ENCODE assay signal across 7 mouse cellular contexts in the genomic region with DNA sequence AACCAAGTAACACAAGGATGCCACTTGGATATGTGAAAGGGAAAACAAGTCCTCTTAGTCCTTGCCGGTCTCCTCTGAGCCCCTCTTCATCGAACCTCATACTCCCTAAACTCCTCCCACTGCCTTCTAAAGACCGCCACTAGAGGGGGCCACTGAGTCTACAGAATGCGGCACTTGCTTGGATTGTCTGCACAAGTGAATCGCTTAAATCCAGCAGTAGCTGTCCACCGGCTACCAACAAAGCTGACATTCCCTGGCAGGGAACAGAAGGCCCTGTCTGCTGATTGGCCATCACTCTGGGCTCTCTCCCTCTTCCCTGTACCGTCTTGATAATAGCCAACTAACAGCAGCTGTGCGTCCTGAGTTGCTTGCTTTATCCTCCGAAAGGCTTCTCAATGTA. TPM values are rescaled to one million over a fixed set of nuclear protein-coding genes. Genes with fewer than 3 reads are reported as not detected.
A peak's percentile ranks its signal among the peaks of the same experiment; 100 is the strongest.
DNase-seq lines count a peak whose midpoint lies in the region; ATAC-seq lines count a peak whose summit lies in the region.

No protein-coding gene starts in this region.

- no peaks in the 10 kb centered on the region for H3K9me3 ChIP-seq in embryonic facial prominence, embryonic 13.5 days
- no peaks in the 10 kb centered on the region for H3K9me3 ChIP-seq in limb, embryonic 12.5 days
- no peaks in the 10 kb centered on the region for H3K9me3 ChIP-seq in midbrain, embryonic 16.5 days (replicated peaks; ENCODE audit: control insufficient read depth, low read length, poor library complexity, severe bottlenecking)

- H3K4me3 ChIP-seq in embryonic facial prominence, embryonic 13.5 days, result no peak overlapping the region; the same call in 1 of the 2 replicates
- no peak overlapping the region for H3K4me3 ChIP-seq in limb, embryonic 12.5 days (replicated peaks)
- no peak overlapping the region for H3K4me3 ChIP-seq in midbrain, embryonic 16.5 days (ENCODE audit: low read depth, low read length)

- H3K4me2 ChIP-seq in embryonic facial prominence, embryonic 13.5 days, result 0 out of 2 replicates have a peak overlapping the region, but pooled peaks have one; percentile 0
- H3K4me2 ChIP-seq in limb, embryonic 12.5 days, result no peak overlapping the region
- peak overlapping the region; percentile 30; the same call in 1 of the 2 replicates for H3K4me2 ChIP-seq in midbrain, embryonic 16.5 days (ENCODE audit: low read length)

- no peaks in the 10 kb centered on the region for H3K27me3 ChIP-seq in embryonic facial prominence, embryonic 13.5 days
- no peaks in the 10 kb centered on the region for H3K27me3 ChIP-seq in limb, embryonic 12.5 days
- H3K27me3 ChIP-seq in midbrain, embryonic 16.5 days (ENCODE audit: control insufficient read depth, insufficient read depth, low read depth, low read length), result no peaks in the 10 kb centered on the region

- no peak overlapping the region for H3K27ac ChIP-seq in embryonic facial prominence, embryonic 13.5 days
- H3K27ac ChIP-seq in limb, embryonic 12.5 days, result no peak overlapping the region
- peak overlapping the region; percentile 74 for H3K27ac ChIP-seq in midbrain, embryonic 16.5 days (ENCODE audit: low read length)

- peaks cover 67% of the 10 kb centered on the region for H3K36me3 ChIP-seq in embryonic facial prominence, embryonic 13.5 days
- H3K36me3 ChIP-seq in limb, embryonic 12.5 days, result peaks cover 73% of the 10 kb centered on the region
- 0 out of 2 replicates have a peak, but pooled peaks cover 3% of the 10 kb centered on the region for H3K36me3 ChIP-seq in midbrain, embryonic 16.5 days (ENCODE audit: control insufficient read depth, insufficient read depth, low read length)

- no peak overlapping the region for H3K9ac ChIP-seq in embryonic facial prominence, embryonic 13.5 days
- no peak overlapping the region for H3K9ac ChIP-seq in limb, embryonic 12.5 days (replicated peaks)
- H3K9ac ChIP-seq in midbrain, embryonic 16.5 days (ENCODE audit: low read depth, low read length), result no peak overlapping the region

- peak; percentile 84 for DNase-seq in adrenal gland, postnatal 25 days
- peak; percentile 92 for DNase-seq in heart, adult 8-10 months (ENCODE audit: low spot score)
- peak; percentile 85 to 93 for DNase-seq in kidney, adult 8-10 months
- peak; percentile 87 to 92 for DNase-seq in spleen, postnatal 10 days (ENCODE audit: low spot score in 2 of 2)

- 0 out of 2 replicates have a peak, but pooled peaks cover 6% of the 10 kb centered on the region for H3K4me1 ChIP-seq in embryonic facial prominence, embryonic 13.5 days
- no peaks in the 10 kb centered on the region for H3K4me1 ChIP-seq in limb, embryonic 12.5 days (replicated peaks)
- peaks cover 3% of the 10 kb centered on the region; the same call in 1 of the 2 replicates for H3K4me1 ChIP-seq in midbrain, embryonic 16.5 days (ENCODE audit: control insufficient read depth, insufficient read depth, low read length)

- peak; percentile 63 for ATAC-seq in embryonic facial prominence, embryonic 13.5 days (ENCODE audit: insufficient number of reproducible peaks, insufficient read depth, low FRiP score, low TSS enrichment, low read depth)
- ATAC-seq in limb, embryonic 12.5 days (ENCODE audit: insufficient number of reproducible peaks, insufficient read depth, low FRiP score, low TSS enrichment, low read depth), result peak; percentile 60
- ATAC-seq in midbrain, embryonic 16.5 days, result peak; percentile 89

- 14% methylated on average over 9 of the region's 9 CpGs for WGBS in embryonic facial prominence, embryonic 13.5 days
- 15% methylated on average over 9 of the region's 9 CpGs for WGBS in limb, embryonic 12.5 days
- 2% methylated on average over 9 of the region's 9 CpGs for WGBS in midbrain, embryonic 16.5 days

RNA-seq across cellular contexts. Expression of a gene that starts 7.2 kb away (rescaled TPM):
- 5.5 and 14.0 TPM in 2 replicates for total RNA-seq in adrenal gland, postnatal 25 days (2021)
- 0.25 and 0.52 TPM in 2 replicates for polyA plus RNA-seq in embryonic facial prominence, embryonic 13.5 days (2015; fragmentation: Nextera tagmentation; extraction: Ambion mirVana)
- total RNA-seq in heart, adult 8-10 months (2022), result 10 to 100 TPM; 11.6 to 18.4 (median 16.7) TPM
- polyA plus RNA-seq in limb, embryonic 12.5 days (2016; fragmentation: Nextera tagmentation; extraction: Ambion mirVana), result 0.81 and 1.0 TPM in 2 replicates
- polyA plus RNA-seq in midbrain, embryonic 16.5 days (2015; fragmentation: Nextera tagmentation; extraction: Ambion mirVana), result 2.3 and 2.4 TPM in 2 replicates

RNA-seq across cellular contexts. Expression of a gene that starts 10.2 kb away (rescaled TPM):
- total RNA-seq in adrenal gland, postnatal 25 days (2021), result 20.2 and 26.5 TPM in 2 replicates
- polyA plus RNA-seq in embryonic facial prominence, embryonic 13.5 days (2015; fragmentation: Nextera tagmentation; extraction: Ambion mirVana), result 60.5 and 60.8 TPM in 2 replicates
- 1 to 10 TPM; 8.0 to 9.7 (median 9.4) TPM for total RNA-seq in heart, adult 8-10 months (2022)
- polyA plus RNA-seq in limb, embryonic 12.5 days (2016; fragmentation: Nextera tagmentation; extraction: Ambion mirVana), result 59.8 and 61.4 TPM in 2 replicates
- 13.4 and 15.4 TPM in 2 replicates for polyA plus RNA-seq in midbrain, embryonic 16.5 days (2015; fragmentation: Nextera tagmentation; extraction: Ambion mirVana)

RNA-seq across cellular contexts. Expression of a gene that starts 16.5 kb away (rescaled TPM):
- 0.90 and 1.5 TPM in 2 replicates for total RNA-seq in adrenal gland, postnatal 25 days (2021)
- polyA plus RNA-seq in embryonic facial prominence, embryonic 13.5 days (2015; fragmentation: Nextera tagmentation; extraction: Ambion mirVana), result 2.0 and 2.4 TPM in 2 replicates
- 1 to 10 TPM in 1 of 4 experiments, under 1 TPM in 3; 0.31 to 1.6 (median 0.74) TPM for total RNA-seq in heart, adult 8-10 months (2022)
- polyA plus RNA-seq in limb, embryonic 12.5 days (2016; fragmentation: Nextera tagmentation; extraction: Ambion mirVana), result 2.5 and 2.7 TPM in 2 replicates
- 36.6 and 40.0 TPM in 2 replicates for polyA plus RNA-seq in midbrain, embryonic 16.5 days (2015; fragmentation: Nextera tagmentation; extraction: Ambion mirVana)

RNA-seq across cellular contexts. Expression of a gene that starts 18.0 kb away (rescaled TPM):
- total RNA-seq in adrenal gland, postnatal 25 days (2021), result 10.5 and 11.7 TPM in 2 replicates
- polyA plus RNA-seq in embryonic facial prominence, embryonic 13.5 days (2015; fragmentation: Nextera tagmentation; extraction: Ambion mirVana), result 142 and 184 TPM in 2 replicates
- total RNA-seq in heart, adult 8-10 months (2022), result 1 to 10 TPM in 1 of 4 experiments, under 1 TPM in 3; 0.14 to 1.4 (median 0.40) TPM
- polyA plus RNA-seq in limb, embryonic 12.5 days (2016; fragmentation: Nextera tagmentation; extraction: Ambion mirVana), result 200 and 202 TPM in 2 replicates
- polyA plus RNA-seq in midbrain, embryonic 16.5 days (2015; fragmentation: Nextera tagmentation; extraction: Ambion mirVana), result 18.2 and 19.5 TPM in 2 replicates

RNA-seq across cellular contexts. Expression of a gene that starts 18.0 kb away (rescaled TPM):
- 118 and 136 TPM in 2 replicates for total RNA-seq in adrenal gland, postnatal 25 days (2021)
- 149 and 163 TPM in 2 replicates for polyA plus RNA-seq in embryonic facial prominence, embryonic 13.5 days (2015; fragmentation: Nextera tagmentation; extraction: Ambion mirVana)
- total RNA-seq in heart, adult 8-10 months (2022), result 10 to 100 TPM; 72.5 to 79.7 (median 75.8) TPM
- polyA plus RNA-seq in limb, embryonic 12.5 days (2016; fragmentation: Nextera tagmentation; extraction: Ambion mirVana), result 191 and 196 TPM in 2 replicates
- polyA plus RNA-seq in midbrain, embryonic 16.5 days (2015; fragmentation: Nextera tagmentation; extraction: Ambion mirVana), result 220 and 223 TPM in 2 replicates

Comparison
In these comparisons a context has a peak if more than half of its experiments do, and no peak if none do; other contexts are left out.
1. RNA of a gene that starts 16.5 kb away (polyA plus RNA-seq): 36.6 to 40.0 TPM in midbrain, embryonic 16.5 days; 2.5 to 2.7 TPM in limb, embryonic 12.5 days and 2.0 to 2.4 TPM in embryonic facial prominence, embryonic 13.5 days; every median in the first group is over 10 times any median in the second.
2. Peak in every context shown above with its lines, with median percentiles within 50 percentile points of each other: DNase-seq and ATAC-seq.